Mouse (Mus musculus) midbrain, embryonic 16.5 days (tissue): ENCODE data around the gene Ggact. TPM values are rescaled to one million over a fixed set of nuclear protein-coding genes. Genes with fewer than 3 reads are reported as not detected.

Experiments
- ATAC-seq: fragments of 200-750 bp; cut with Nextera tagmentation; 2 replicates; pipeline ENCODE4 v1.8.0; 2017; ENCODE audit warnings: moderate TSS enrichment
- H3K27ac ChIP-seq: fragments of 300-500 bp; sonication (generic); 2 replicates; pipeline ENCODE4 v1.5.1; 2014; ENCODE audit warnings: mild to moderate bottlenecking, low read length, mixed read lengths
- H3K27me3 ChIP-seq: fragments of 300-500 bp; sonication (generic); 2 replicates; pipeline ENCODE4 v1.6.1; 2014; ENCODE audit warnings: low read depth, low read length, mixed read lengths; ENCODE audit not compliant: control insufficient read depth, insufficient read depth
- H3K36me3 ChIP-seq: fragments of 300-500 bp; sonication (generic); 2 replicates; pipeline ENCODE4 v1.6.1; 2014; ENCODE audit warnings: mild to moderate bottlenecking, low read length, moderate library complexity, mixed read lengths; ENCODE audit not compliant: control insufficient read depth, insufficient read depth
- H3K4me1 ChIP-seq: fragments of 300-500 bp; sonication (generic); 2 replicates; pipeline ENCODE4 v1.6.1; 2014; ENCODE audit warnings: mild to moderate bottlenecking, low read length, mixed read lengths; ENCODE audit not compliant: control insufficient read depth, insufficient read depth
- H3K4me2 ChIP-seq: fragments of 300-500 bp; sonication (generic); 2 replicates; pipeline ENCODE4 v1.6.1; 2014; ENCODE audit warnings: mild to moderate bottlenecking, low read length, mixed read lengths
- H3K4me3 ChIP-seq: fragments of 300-500 bp; sonication (generic); 2 replicates; pipeline ENCODE4 v1.5.1; 2014; ENCODE audit warnings: low read depth, mild to moderate bottlenecking, low read length, moderate library complexity, mixed read lengths
- H3K9ac ChIP-seq: fragments of 300-500 bp; sonication (generic); 2 replicates; pipeline ENCODE4 v1.6.1; 2014; ENCODE audit warnings: low read depth, low read length, mixed read lengths
- H3K9me3 ChIP-seq: fragments of 300-500 bp; sonication (generic); replicated peaks from 2 replicates; pipeline ENCODE4 v1.6.1; 2014; ENCODE audit warnings: mild to moderate bottlenecking, low read length, mixed read lengths; ENCODE audit not compliant: control insufficient read depth, poor library complexity, severe bottlenecking
- WGBS: fragments of 180-500 bp; shearing (Covaris S2); extraction: QIAGEN DNeasy Blood & Tissue Kit; methylation state at CpG from one replicate; pipeline ENCODE4 v1.1.7; 2014; 5-methylcytosine and 5-hydroxymethylcytosine counted together
- polyA plus RNA-seq: library from polyadenylated mRNA; unstranded; fragments of >200 nt; fragmentation: Nextera tagmentation; extraction: Ambion mirVana; gene quantifications from 2 replicates; pipeline ENCODE4 v1.2.1, GENCODE M21; 2015

The Ggact gene
- polyA plus RNA-seq, 1 experiment from 2014 or later: 8.7 TPM

DNA sequence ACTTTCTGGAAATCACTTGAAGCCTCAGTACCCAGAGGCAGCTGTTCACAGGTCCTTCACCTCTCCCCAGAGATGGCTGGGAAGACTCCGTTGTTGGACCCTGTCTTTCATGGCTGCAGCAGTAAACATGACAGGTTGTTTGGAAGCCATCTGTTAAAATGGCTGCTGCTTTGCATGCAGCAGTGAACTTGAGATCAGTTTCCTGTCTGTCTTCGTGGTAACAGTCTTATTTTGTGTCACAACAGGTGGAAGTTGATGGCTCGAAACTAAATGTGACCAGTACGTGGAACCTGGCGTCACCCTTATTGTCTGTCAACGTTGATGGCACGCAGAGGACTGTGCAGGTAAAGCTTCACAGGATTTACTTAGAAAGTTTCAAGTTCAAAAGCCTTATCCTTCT is 123.4 kb downstream of the Ggact start:
- Histone ChIP-seq H3K36me3 (no peaks in the 10 kb centered on the region), H3K4me1 (no peaks in the 10 kb centered on the region), H3K9me3 (no peaks in the 10 kb centered on the region), H3K27ac (no peak overlapping the region), H3K9ac (no peak overlapping the region), H3K27me3 (no peaks in the 10 kb centered on the region), H3K4me3 (no peak overlapping the region), H3K4me2 (no peak overlapping the region)
- ATAC-seq: no peak
- WGBS: 80% methylated on average over 7 of the region's 7 CpGs

DNA sequence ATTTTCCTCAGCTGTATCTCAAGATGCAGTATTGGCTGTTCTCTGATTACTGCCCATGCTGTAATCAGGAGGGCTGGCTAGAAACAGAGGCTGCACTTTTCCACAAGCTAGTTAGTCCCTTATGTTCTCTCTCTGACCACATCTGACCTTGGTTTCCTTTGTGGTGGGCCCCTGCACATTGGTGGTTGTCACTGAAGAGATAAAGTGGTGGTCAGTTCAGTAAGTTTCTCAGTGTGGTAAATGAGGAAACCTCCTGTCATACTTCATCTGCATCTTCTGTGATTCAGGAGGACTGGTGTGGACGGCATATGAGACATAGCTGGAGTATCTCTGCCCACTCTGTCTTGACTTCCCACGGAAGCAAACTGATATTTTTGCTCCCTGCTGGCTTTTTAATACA is 125.4 kb downstream of the Ggact start:
- Histone ChIP-seq H3K4me1 (no peaks in the 10 kb centered on the region), H3K27ac (no peak overlapping the region), H3K36me3 (no peaks in the 10 kb centered on the region), H3K4me2 (no peak overlapping the region), H3K9me3 (no peaks in the 10 kb centered on the region), H3K9ac (no peak overlapping the region), H3K27me3 (no peaks in the 10 kb centered on the region), H3K4me3 (no peak overlapping the region)
- ATAC-seq: no peak
- whole genome bisulfite sequencing: 86% methylated on average over 2 of the region's 2 CpGs

DNA sequence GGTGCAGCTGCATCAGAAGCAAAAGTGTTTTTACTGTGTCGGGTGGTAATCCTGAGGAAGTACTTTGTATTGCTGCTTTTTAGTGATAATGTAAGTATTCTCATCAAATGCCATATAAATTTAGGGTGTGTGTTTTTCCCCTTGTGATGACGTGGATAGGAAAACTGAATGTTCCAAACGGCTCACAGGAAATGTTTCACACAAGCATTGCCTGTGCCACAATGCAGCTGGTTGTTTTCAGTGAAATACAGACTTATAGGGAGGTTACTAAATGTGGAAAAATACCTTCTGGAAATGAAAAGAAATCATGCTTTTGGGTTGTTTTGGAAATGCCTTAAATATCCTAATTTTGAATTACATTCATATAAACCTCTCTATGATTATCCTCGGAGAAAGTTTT is 128.9 kb downstream of the Ggact start:
- no peak for ATAC-seq

DNA sequence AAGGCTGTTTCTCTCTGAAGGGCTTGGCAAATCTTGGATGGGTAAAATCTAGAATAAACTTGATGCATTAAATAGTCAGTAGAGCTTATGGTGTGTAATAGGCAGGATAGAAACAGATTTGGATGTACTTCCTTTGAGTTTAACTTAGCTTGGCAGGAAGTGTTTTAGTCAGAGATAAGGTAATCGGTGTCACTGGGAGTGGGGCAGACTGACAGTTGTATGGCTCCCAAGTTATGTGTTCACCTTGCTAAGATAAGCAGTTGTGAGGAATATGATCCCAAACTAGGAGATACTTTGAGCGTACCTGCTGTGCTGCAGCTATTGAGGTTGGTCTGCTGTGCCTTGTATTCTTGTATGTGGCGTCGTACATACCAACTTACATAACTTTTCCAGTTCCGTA is 147.1 kb downstream of the Ggact start:
- no peak overlapping the region for H3K4me3 ChIP-seq
- WGBS: 94% methylated on average over 5 of the region's 5 CpGs
- H3K27me3 ChIP-seq: no peaks in the 10 kb centered on the region
- H3K36me3 ChIP-seq: no peaks in the 10 kb centered on the region
- H3K9ac ChIP-seq: no peak overlapping the region
- H3K27ac ChIP-seq: no peak overlapping the region
- H3K9me3 ChIP-seq: no peaks in the 10 kb centered on the region
- no peaks in the 10 kb centered on the region; the same call in 1 of the 2 replicates for H3K4me1 ChIP-seq
- no peak overlapping the region for H3K4me2 ChIP-seq
- ATAC-seq: no peak

More for the DNA sequence above, 128.9 kb downstream of the Ggact start:
- Histone ChIP-seq H3K9ac (no peak overlapping the region), H3K4me3 (no peak overlapping the region), H3K4me1 (no peaks in the 10 kb centered on the region), H3K4me2 (no peak overlapping the region), H3K9me3 (no peaks in the 10 kb centered on the region), H3K27me3 (no peaks in the 10 kb centered on the region), H3K36me3 (no peaks in the 10 kb centered on the region), H3K27ac (no peak overlapping the region)
- 77% methylated on average over 4 of the region's 4 CpGs for WGBS

Other genes starting within 250 kb of the Ggact start
- 48.0 and 48.9 TPM in 2 replicates for gene Tmtc4, start 70.3 kb upstream of the Ggact start, polyA plus RNA-seq